Mouse (Mus musculus): ENCODE data around the gene Trip10. TPM values are rescaled to one million over a fixed set of nuclear protein-coding genes. Genes with fewer than 3 reads are reported as not detected.

Gene Trip10
- polyA plus RNA-seq, 1 experiment from 2014 or later, result 26.3 TPM

GRCm38 (mm10) chr17:57227468-57227867 is 21.8 kb upstream of the Trip10 start:
- 85% methylated on average over 2 of the region's 2 CpGs for WGBS
- H3K27me3 ChIP-seq (replicated peaks; ENCODE audit: control insufficient read depth, insufficient read depth, low read length), result no peaks in the 10 kb centered on the region
- no peak overlapping the region for H3K4me3 ChIP-seq (ENCODE audit: low read depth, low read length)
- no peak overlapping the region for H3K9ac ChIP-seq (ENCODE audit: low read depth, low read length)
- no peak overlapping the region for H3K27ac ChIP-seq (ENCODE audit: low read depth, low read length)
- H3K9me3 ChIP-seq (ENCODE audit: control insufficient read depth), result no peaks in the 10 kb centered on the region
- no peaks in the 10 kb centered on the region for H3K36me3 ChIP-seq (ENCODE audit: control insufficient read depth, insufficient read depth)
- peaks cover 6% of the 10 kb centered on the region; the same call in 1 of the 2 replicates for H3K4me1 ChIP-seq (replicated peaks; ENCODE audit: control insufficient read depth, insufficient read depth, low read length)
- no peak for ATAC-seq
- TF ChIP-seq CTCF (IDR thresholded peaks at IDR 0.05; ENCODE audit: low read depth), result no peak
- H3K4me2 ChIP-seq (replicated peaks; ENCODE audit: low read depth), result no peak overlapping the region

GRCm38 (mm10) chr17:57228014-57228413 is 21.2 kb upstream of the Trip10 start, which contains the start of gene C3:
Gene C3, minus strand, starts transcription at chr17:57228136.
- no peaks in the 10 kb centered on the region for H3K9me3 ChIP-seq (ENCODE audit: control insufficient read depth)
- peaks cover 6% of the 10 kb centered on the region; the same call in 1 of the 2 replicates for H3K4me1 ChIP-seq (replicated peaks; ENCODE audit: control insufficient read depth, insufficient read depth, low read length)
- WGBS, result 80% methylated on average over 3 of the region's 3 CpGs
- H3K4me2 ChIP-seq (replicated peaks; ENCODE audit: low read depth), result no peak within 1 kb of the TSS
- H3K27ac ChIP-seq (ENCODE audit: low read depth, low read length), result no peak within 1 kb of the TSS
- ATAC-seq, result no peak
- no peak within 1 kb of the TSS for H3K9ac ChIP-seq (ENCODE audit: low read depth, low read length)
- H3K4me3 ChIP-seq (ENCODE audit: low read depth, low read length), result no peak within 1 kb of the TSS
- no peaks in the 10 kb centered on the region for H3K36me3 ChIP-seq (ENCODE audit: control insufficient read depth, insufficient read depth)
- TF ChIP-seq CTCF (IDR thresholded peaks at IDR 0.05; ENCODE audit: low read depth), result no peak
- H3K27me3 ChIP-seq (replicated peaks; ENCODE audit: control insufficient read depth, insufficient read depth, low read length), result no peaks in the 10 kb centered on the region

GRCm38 (mm10) chr17:57228873-57229272 is 20.4 kb upstream of the Trip10 start:
- ATAC-seq, result no peak
- 87% methylated on average over 3 of the region's 3 CpGs for WGBS
- Histone ChIP-seq H3K9ac (ENCODE audit: low read depth, low read length) (no peak overlapping the region), H3K4me2 (replicated peaks; ENCODE audit: low read depth) (no peak overlapping the region), H3K4me1 (replicated peaks; ENCODE audit: control insufficient read depth, insufficient read depth, low read length) (peaks cover 6% of the 10 kb centered on the region; the same call in 1 of the 2 replicates), H3K27ac (ENCODE audit: low read depth, low read length) (no peak overlapping the region), H3K4me3 (ENCODE audit: low read depth, low read length) (no peak overlapping the region), H3K9me3 (ENCODE audit: control insufficient read depth) (no peaks in the 10 kb centered on the region), H3K36me3 (ENCODE audit: control insufficient read depth, insufficient read depth) (no peaks in the 10 kb centered on the region), H3K27me3 (replicated peaks; ENCODE audit: control insufficient read depth, insufficient read depth, low read length) (no peaks in the 10 kb centered on the region)
- no peak for TF ChIP-seq CTCF (IDR thresholded peaks at IDR 0.05; ENCODE audit: low read depth)

- no peaks in the 10 kb centered on the region for H3K9me3 ChIP-seq (ENCODE audit: control insufficient read depth)
- no peak overlapping the region for H3K4me2 ChIP-seq (replicated peaks; ENCODE audit: low read depth)
- H3K4me3 ChIP-seq (ENCODE audit: low read depth, low read length), result no peak overlapping the region
- ATAC-seq, result no peak
- no peak for TF ChIP-seq CTCF (IDR thresholded peaks at IDR 0.05; ENCODE audit: low read depth)
- WGBS, result 77% methylated on average over 15 of the region's 15 CpGs
- H3K9ac ChIP-seq (ENCODE audit: low read depth, low read length), result no peak overlapping the region
- peaks cover 10% of the 10 kb centered on the region; the same call in 1 of the 2 replicates for H3K36me3 ChIP-seq (ENCODE audit: control insufficient read depth, insufficient read depth)
- no peaks in the 10 kb centered on the region for H3K27me3 ChIP-seq (replicated peaks; ENCODE audit: control insufficient read depth, insufficient read depth, low read length)
- peaks cover 6% of the 10 kb centered on the region; the same call in 1 of the 2 replicates for H3K4me1 ChIP-seq (replicated peaks; ENCODE audit: control insufficient read depth, insufficient read depth, low read length)
- H3K27ac ChIP-seq (ENCODE audit: low read depth, low read length), result no peak overlapping the region
Measured at GRCm38 (mm10) chr17:57229851-57230727, 19.2 kb upstream of the Trip10 start.

- Histone ChIP-seq H3K36me3 (ENCODE audit: control insufficient read depth, insufficient read depth) (peaks cover 11% of the 10 kb centered on the region; the same call in 1 of the 2 replicates), H3K9ac (ENCODE audit: low read depth, low read length) (no peak overlapping the region), H3K4me3 (ENCODE audit: low read depth, low read length) (no peak overlapping the region), H3K4me2 (replicated peaks; ENCODE audit: low read depth) (no peak overlapping the region), H3K4me1 (replicated peaks; ENCODE audit: control insufficient read depth, insufficient read depth, low read length) (peaks cover 6% of the 10 kb centered on the region; the same call in 1 of the 2 replicates), H3K9me3 (ENCODE audit: control insufficient read depth) (no peaks in the 10 kb centered on the region), H3K27me3 (replicated peaks; ENCODE audit: control insufficient read depth, insufficient read depth, low read length) (no peaks in the 10 kb centered on the region), H3K27ac (ENCODE audit: low read depth, low read length) (no peak overlapping the region)
- no peak for ATAC-seq
- TF ChIP-seq CTCF (IDR thresholded peaks at IDR 0.05; ENCODE audit: low read depth), result no peak
- WGBS, result 29% methylated on average over 6 of the region's 6 CpGs
Measured at GRCm38 (mm10) chr17:57230728-57231125, 18.5 kb upstream of the Trip10 start.

GRCm38 (mm10) chr17:57231321-57231771 is 17.9 kb upstream of the Trip10 start:
- H3K4me1 ChIP-seq (replicated peaks; ENCODE audit: control insufficient read depth, insufficient read depth, low read length), result peaks cover 6% of the 10 kb centered on the region; the same call in 1 of the 2 replicates
- ATAC-seq, result peak; percentile 22; the same call in 1 of the 2 replicates
- TF ChIP-seq CTCF (IDR thresholded peaks at IDR 0.05; ENCODE audit: low read depth), result no peak
- H3K4me2 ChIP-seq (replicated peaks; ENCODE audit: low read depth), result no peak overlapping the region
- no peaks in the 10 kb centered on the region for H3K9me3 ChIP-seq (ENCODE audit: control insufficient read depth)
- H3K4me3 ChIP-seq (ENCODE audit: low read depth, low read length), result no peak overlapping the region
- no peaks in the 10 kb centered on the region for H3K27me3 ChIP-seq (replicated peaks; ENCODE audit: control insufficient read depth, insufficient read depth, low read length)
- peak overlapping the region; percentile 46 for H3K27ac ChIP-seq (ENCODE audit: low read depth, low read length)
- H3K36me3 ChIP-seq (ENCODE audit: control insufficient read depth, insufficient read depth), result peaks cover 16% of the 10 kb centered on the region
- no peak overlapping the region for H3K9ac ChIP-seq (ENCODE audit: low read depth, low read length)
